Mouse (Mus musculus): ENCODE results near the gene Gfap. TPM values are rescaled to one million over a fixed set of nuclear protein-coding genes. Genes with fewer than 3 reads are reported as not detected.

The Gfap gene
- polyA plus RNA-seq (2011; ENCODE audit: insufficient read depth, insufficient read length, low replicate concordance, missing spikeins) = 8.1 and 11.4 TPM in 2 replicates

DNA sequence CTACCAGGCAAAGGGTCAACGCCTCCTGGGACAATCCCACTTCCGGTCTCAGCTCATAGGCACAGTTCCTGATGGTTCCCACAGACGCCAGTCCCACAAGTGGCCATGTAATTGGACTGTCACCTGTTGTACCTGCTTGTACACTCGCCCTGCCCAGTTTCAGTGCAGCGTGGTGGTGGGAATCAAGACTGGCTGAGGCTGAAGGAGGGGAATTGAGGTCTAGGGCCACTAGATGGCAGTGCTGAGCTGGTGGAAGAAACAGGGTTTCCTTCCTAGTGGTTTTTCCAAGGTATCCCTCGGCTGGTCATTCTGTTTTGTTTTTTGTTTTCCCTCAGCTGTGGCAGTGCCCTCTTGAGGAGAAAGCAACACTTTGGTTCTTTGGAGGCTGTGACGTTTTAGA is at the start of gene Gfap:
Gene Gfap, minus strand, starts transcription at position 150 of the 400 bp plus-strand sequence.
- Histone ChIP-seq H3K4me1 (ENCODE audit: control insufficient read depth, insufficient read depth, low read length) (no peaks in the 10 kb centered on the region; the same call in 1 of the 2 replicates), H3K27ac (ENCODE audit: control insufficient read depth, insufficient read depth, low read depth, low read length, poor library complexity) (no peak within 1 kb of the TSS), H3K4me3 (replicated peaks; ENCODE audit: control insufficient read depth, low read depth, low read length) (no peak within 1 kb of the TSS)
- 10% methylated on average over 7 of the region's 7 CpGs for WGBS
- TF ChIP-seq POLR2A (IDR thresholded peaks at IDR 0.05; ENCODE audit: borderline replicate concordance, control insufficient read depth, low read depth, low read length) (no peak), CTCF (IDR thresholded peaks at IDR 0.05; ENCODE audit: control insufficient read depth, insufficient read depth, low read length) (peak; percentile 89)

DNA sequence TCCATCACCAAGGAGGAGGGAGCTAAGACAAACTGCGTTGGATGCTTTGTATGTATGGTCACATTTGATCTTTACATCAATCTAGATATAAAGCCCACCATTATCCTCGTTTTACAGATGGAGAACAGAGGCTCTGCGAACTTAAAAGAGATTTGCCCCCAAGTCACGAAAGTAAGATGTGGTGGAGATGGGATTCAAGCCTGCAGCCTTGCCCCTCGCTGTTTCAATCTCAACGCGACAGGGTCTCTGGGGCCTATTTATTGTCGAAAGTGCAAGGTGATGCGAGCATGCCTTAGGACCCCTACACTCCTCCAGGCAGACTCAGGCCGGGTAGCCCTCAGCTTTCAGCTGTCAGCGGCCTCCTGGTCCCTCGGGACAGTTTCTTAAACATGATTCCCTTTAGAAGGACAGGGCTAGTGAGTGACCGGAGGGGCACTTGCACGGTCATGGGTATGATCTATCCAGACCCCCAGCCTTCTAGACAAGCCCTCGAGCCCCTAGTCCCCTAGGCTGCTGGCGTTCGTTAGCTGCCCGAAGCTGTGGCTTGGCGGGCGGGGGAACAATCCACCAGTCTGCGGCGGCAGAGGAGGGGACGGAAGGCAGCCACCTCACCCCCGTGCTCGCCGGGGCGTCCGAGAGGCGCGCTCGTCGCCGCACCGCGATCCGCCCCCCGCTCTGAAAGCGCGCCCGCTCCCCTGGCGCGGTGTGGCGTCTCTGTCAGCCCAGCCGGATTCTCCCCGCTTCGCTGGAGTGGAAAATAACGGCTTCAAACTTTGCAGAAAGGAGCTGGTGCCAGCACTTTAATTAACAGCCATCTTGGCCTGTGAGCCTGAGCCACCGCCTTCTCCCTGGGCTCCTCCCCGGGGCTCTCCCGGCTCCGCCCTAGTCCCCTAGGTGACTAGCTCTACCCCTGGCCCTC is 47.6 kb upstream of the Gfap start:
- WGBS = 2% methylated on average over 51 of the region's 51 CpGs
- peak overlapping the region; percentile 16 for H3K4me3 ChIP-seq (replicated peaks; ENCODE audit: control insufficient read depth, low read depth, low read length)
- no peak for TF ChIP-seq CTCF (IDR thresholded peaks at IDR 0.05; ENCODE audit: control insufficient read depth, insufficient read depth, low read length)
- TF ChIP-seq POLR2A (IDR thresholded peaks at IDR 0.05; ENCODE audit: borderline replicate concordance, control insufficient read depth, low read depth, low read length) = no peak
- H3K27ac ChIP-seq (ENCODE audit: control insufficient read depth, insufficient read depth, low read depth, low read length, poor library complexity) = no peak overlapping the region
- H3K4me1 ChIP-seq (ENCODE audit: control insufficient read depth, insufficient read depth, low read length) = no peaks in the 10 kb centered on the region

DNA sequence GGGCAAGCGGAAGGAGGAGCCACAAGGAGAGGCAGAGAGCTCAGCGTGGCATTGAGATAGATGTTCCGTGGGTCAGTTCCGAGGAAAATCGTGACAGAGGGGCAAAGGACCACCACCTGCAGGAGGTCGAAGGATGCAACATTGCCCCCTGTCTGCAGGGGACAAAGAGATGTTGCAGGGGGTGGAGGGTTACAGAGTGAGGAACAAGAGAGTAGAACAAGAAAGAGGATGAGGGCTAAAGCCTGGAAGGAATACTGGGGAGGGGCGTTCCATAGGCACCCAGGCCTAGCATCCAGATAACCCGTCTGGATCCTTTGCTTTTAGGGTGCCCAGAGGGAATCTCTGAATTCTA is 46.3 kb upstream of the Gfap start:
- no peaks in the 10 kb centered on the region for H3K4me1 ChIP-seq (ENCODE audit: control insufficient read depth, insufficient read depth, low read length)
- 10% methylated on average over 8 of the region's 8 CpGs for WGBS
- H3K4me3 ChIP-seq (replicated peaks; ENCODE audit: control insufficient read depth, low read depth, low read length) = no peak overlapping the region
- TF ChIP-seq CTCF (IDR thresholded peaks at IDR 0.05; ENCODE audit: control insufficient read depth, insufficient read depth, low read length) = no peak
- no peak for TF ChIP-seq POLR2A (IDR thresholded peaks at IDR 0.05; ENCODE audit: borderline replicate concordance, control insufficient read depth, low read depth, low read length)
- H3K27ac ChIP-seq (ENCODE audit: control insufficient read depth, insufficient read depth, low read depth, low read length, poor library complexity) = no peak overlapping the region

DNA sequence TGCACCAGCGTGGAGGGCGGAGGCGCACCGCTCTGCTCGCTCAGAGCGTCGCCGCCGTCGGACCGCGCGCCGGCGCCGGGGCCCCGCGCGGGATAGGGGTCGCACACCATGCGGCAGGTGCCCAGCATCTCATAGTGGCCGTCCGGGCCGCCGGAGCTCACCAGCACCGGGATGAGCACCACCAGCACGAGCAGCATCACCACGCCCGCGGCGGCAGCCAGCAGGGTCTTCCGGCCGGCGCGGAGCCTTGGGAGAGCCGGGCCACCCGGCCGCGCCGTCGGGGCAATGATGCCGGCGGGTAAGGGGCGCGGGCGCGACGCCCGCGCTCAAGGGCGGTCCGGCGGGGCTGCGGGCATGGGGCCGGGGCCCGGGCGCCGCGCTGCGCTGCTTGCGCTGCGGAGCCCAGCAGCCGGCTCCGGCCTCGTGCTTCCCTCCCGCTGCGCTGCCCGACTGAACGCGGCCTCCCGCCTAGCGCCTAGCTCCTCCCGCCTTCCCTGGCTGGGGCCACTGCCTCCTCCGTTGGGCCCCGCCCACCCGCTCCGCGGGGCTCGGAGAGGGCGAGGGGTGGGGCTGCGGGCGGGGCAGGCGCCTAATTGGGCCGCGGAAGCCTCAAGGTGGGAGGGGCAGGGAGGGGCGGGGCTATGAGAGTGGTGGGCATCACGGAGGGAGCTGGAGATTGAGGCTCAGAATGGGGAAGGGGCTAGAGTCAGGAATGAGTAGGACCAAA is 45.7 kb upstream of the Gfap start, which contains the start of gene C1ql1:
Gene C1ql1, minus strand, starts transcription at position 424 of the 727 bp plus-strand sequence.
- TF ChIP-seq CTCF (IDR thresholded peaks at IDR 0.05; ENCODE audit: control insufficient read depth, insufficient read depth, low read length) (no peak), POLR2A (IDR thresholded peaks at IDR 0.05; ENCODE audit: borderline replicate concordance, control insufficient read depth, low read depth, low read length) (no peak)
- 2% methylated on average over 87 of the region's 87 CpGs for WGBS
- Histone ChIP-seq H3K4me1 (ENCODE audit: control insufficient read depth, insufficient read depth, low read length) (no peaks in the 10 kb centered on the region), H3K4me3 (replicated peaks; ENCODE audit: control insufficient read depth, low read depth, low read length) (no peak within 1 kb of the TSS), H3K27ac (ENCODE audit: control insufficient read depth, insufficient read depth, low read depth, low read length, poor library complexity) (peak within 1 kb of the TSS; percentile 11; the same call in 1 of the 2 replicates)

DNA sequence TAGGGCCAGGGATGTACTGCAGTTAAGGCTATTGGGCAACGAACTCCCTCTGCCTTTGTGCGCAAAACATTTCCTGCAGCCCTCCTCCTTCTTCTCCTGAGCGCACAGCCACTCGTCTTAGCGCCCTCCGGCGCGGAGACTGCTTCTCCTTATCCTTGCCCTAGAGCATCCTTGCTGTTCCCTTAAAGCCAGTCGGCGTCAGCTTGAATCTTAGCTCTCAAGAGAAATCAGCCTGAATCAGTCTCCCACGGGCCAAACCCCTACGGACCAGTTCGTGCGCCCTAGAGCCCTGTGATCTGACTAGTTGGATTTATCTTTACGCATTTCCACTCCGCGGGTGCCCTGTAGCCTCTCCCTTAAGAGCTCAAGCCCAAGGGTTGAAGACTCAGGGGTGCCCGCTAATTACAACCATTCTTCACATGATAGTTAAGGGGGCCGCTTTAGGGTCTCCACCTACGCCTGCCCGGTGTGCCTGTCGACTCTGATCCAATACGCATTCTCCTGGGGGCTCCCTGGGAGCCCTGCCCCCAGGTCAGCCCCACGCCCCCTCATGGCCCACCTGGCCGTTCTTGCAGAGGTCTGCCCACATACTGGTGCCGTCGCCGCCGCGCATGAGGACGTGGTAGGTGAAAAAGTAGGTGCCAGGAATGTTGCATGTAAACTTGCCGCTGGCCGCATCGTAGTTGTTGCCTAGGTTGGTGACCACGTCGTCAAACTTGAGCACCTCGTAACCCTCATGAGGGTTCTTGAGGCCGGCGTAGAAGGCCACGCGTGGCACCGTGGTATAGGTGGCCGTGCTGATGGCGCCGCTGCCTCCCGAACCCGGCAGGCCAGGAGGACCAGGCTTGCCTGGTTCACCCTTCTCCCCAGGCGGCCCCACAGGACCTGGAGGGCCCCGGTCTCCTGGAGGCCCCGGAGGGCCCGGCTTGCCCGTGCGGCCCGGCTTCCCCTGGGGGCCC is 44.9 kb upstream of the Gfap start:
- 9% methylated on average over 54 of the region's 54 CpGs for WGBS
- peak overlapping the region; percentile 11; the same call in 1 of the 2 replicates for H3K27ac ChIP-seq (ENCODE audit: control insufficient read depth, insufficient read depth, low read depth, low read length, poor library complexity)
- TF ChIP-seq POLR2A (IDR thresholded peaks at IDR 0.05; ENCODE audit: borderline replicate concordance, control insufficient read depth, low read depth, low read length) (no peak), CTCF (IDR thresholded peaks at IDR 0.05; ENCODE audit: control insufficient read depth, insufficient read depth, low read length) (no peak)
- H3K4me1 ChIP-seq (ENCODE audit: control insufficient read depth, insufficient read depth, low read length) = no peaks in the 10 kb centered on the region
- no peak overlapping the region for H3K4me3 ChIP-seq (replicated peaks; ENCODE audit: control insufficient read depth, low read depth, low read length)

DNA sequence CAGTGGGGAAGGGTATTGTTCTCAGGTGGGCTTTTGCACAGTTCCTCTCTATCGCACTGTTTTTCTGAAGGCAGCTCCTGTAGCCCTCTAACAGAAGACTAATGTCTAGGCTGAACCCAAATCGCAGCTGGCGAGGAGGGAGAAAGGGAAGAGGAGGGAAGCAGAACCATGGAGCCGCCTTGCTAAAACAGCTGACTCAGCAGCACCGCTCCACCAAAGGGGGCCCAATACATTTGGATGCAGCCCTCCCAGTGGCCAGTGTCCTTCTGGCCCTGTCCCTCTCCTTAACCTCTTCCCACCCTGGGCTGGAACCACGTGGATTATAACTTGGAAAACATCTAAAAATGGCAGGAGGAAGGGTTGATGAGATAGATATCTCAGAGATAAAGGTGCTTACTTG is 40.5 kb upstream of the Gfap start:
- Histone ChIP-seq H3K27ac (ENCODE audit: control insufficient read depth, insufficient read depth, low read depth, low read length, poor library complexity) (no peak overlapping the region), H3K4me1 (ENCODE audit: control insufficient read depth, insufficient read depth, low read length) (no peaks in the 10 kb centered on the region)
- WGBS = 46% methylated on average over 6 of the region's 6 CpGs

DNA sequence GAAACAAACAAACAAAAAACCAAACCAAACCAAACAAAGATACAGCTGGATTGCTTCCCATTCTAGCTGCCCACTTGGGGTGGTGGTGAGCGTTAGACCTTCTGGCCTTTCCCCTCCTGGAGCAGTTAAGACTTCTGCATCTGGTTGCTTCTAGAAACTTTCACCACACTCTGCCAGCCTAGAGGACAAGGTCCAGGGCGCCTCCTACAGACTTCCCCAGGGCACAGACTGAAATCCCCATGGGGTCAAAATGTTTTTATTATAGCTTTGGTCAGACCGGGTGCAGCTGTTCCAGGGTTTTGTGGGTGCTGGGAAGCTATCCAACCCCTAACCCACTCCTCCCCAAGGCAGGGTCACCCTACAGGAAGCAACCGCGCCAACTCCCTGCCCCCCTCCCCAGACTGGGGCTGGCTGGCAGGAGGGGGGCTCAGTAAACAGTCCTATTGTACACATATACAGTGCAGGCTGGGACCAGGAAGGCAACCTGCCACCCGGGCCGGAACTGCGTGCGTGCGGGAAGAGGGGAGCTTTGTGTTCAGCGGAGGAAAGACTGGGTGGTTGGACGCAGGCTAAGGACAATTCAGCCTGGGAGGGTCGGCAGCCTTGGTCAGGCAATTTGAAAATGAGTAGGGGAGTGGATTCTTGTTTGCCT is 38.4 kb upstream of the Gfap start:
- Histone ChIP-seq H3K4me3 (replicated peaks; ENCODE audit: control insufficient read depth, low read depth, low read length) (no peak overlapping the region), H3K4me1 (ENCODE audit: control insufficient read depth, insufficient read depth, low read length) (no peaks in the 10 kb centered on the region), H3K27ac (ENCODE audit: control insufficient read depth, insufficient read depth, low read depth, low read length, poor library complexity) (no peak overlapping the region)
- no peak for TF ChIP-seq CTCF (IDR thresholded peaks at IDR 0.05; ENCODE audit: control insufficient read depth, insufficient read depth, low read length)
- no peak for TF ChIP-seq POLR2A (IDR thresholded peaks at IDR 0.05; ENCODE audit: borderline replicate concordance, control insufficient read depth, low read depth, low read length)
- 17% methylated on average over 13 of the region's 13 CpGs for WGBS

More for the DNA sequence above, 40.5 kb upstream of the Gfap start:
- TF ChIP-seq CTCF (IDR thresholded peaks at IDR 0.05; ENCODE audit: control insufficient read depth, insufficient read depth, low read length) = no peak
- no peak for TF ChIP-seq POLR2A (IDR thresholded peaks at IDR 0.05; ENCODE audit: borderline replicate concordance, control insufficient read depth, low read depth, low read length)
- H3K4me3 ChIP-seq (replicated peaks; ENCODE audit: control insufficient read depth, low read depth, low read length) = no peak overlapping the region
